Mouse (Mus musculus): Measurements from ENCODE around the gene 4930562C15Rik.

The 4930562C15Rik gene

DNA sequence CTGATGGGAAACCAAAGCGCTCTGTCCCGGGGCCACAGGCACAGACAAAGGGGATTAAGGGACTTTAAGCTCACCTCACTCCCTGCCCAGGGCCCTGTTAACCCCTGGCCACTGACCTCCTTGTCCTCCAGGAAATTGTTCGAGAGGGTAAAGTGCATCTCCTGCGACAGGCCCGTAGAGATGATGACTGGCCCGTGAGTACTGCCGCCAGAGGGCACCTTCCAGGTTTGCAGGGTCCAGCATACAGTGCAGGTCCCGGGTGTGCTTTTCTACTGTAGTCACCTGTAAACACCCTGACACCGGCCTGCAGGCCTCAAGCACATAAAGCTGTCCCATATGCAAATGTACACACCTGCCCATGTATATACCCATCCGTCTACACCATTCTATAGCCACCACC is 26.2 kb downstream of the 4930562C15Rik start:
- DNase-seq (ENCODE audit: low spot score) = no peak

DNA sequence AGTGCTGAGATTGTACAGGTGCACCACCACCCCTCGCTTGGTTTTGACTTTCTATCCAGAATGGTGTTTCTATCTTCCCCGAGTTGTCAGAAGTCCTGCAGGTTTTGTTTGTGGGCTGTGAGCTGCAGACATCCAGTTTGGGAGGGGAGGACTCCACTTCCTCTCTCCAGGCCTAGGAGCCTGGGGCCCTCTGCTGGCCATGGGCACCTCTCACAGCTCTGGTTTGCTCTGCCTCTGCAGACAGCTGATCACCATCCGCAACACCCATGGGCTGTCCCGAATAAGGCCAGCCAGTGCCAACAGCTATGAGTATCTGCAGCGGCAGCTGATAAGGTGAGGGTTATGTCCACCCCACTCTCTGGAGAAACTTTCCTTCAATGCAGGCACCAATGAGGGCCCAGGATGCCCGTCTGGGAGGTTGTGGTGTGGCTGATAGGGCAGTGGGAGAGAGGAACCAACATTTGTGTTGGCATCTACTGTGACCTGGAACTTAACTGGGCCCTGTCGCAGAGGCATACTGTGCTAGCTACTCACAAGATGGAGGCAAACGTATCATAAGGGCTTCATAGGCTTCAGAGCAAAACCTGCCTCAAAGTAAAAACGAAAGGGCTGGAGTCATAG is 27.8 kb downstream of the 4930562C15Rik start:
- DNase-seq (ENCODE audit: low spot score) = peak; percentile 87

DNA sequence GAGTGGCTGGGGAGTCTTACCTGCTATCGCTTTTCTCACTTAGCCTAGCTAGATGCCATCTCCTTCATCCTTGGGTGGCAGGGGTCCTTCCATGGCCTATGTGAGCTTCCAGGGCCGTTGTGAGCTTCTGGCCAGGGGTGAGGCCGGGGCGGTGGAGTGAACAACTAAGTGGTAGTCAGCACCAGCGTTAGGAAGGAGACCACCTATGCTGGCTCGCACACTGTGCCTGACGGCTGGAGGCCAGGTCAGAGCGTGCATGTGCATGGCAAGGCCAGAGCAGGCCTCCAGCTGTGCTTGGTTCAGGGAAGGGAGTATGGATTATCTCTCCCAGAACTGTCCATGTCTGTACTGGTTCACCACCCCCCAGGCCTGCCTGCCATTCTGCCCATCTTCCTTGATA is 28.5 kb downstream of the 4930562C15Rik start:
- DNase-seq (ENCODE audit: low spot score) = no peak

DNA sequence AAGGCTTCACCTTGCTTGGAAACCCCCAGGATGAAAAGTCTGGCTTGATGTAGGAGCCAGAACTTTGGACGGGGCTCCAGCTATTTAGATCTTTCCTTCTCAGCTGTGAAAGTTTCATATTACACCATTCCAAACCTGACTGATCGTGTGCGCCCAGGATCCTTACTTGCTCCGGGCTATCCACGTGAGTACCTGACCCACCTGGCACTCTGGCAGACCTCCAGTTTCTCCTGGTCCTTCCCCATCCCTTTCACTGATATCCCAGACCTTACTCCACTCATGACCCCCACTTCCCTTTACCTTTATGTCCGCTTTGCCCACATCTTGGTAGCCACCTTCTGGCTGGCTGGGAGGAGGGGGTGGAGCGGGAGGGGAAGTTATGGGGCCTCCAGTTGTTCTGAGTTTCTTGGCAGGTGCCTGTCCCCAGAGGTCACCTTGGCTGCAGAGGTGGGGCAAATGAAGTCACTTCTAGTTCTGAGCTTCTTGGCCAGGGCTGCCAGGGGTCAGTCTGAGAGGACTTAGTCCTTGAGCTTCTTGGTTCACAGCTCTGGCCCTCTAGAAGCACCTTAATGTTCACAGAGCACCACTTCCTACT is 31.0 kb downstream of the 4930562C15Rik start:
- no peak for DNase-seq (ENCODE audit: low spot score)

DNA sequence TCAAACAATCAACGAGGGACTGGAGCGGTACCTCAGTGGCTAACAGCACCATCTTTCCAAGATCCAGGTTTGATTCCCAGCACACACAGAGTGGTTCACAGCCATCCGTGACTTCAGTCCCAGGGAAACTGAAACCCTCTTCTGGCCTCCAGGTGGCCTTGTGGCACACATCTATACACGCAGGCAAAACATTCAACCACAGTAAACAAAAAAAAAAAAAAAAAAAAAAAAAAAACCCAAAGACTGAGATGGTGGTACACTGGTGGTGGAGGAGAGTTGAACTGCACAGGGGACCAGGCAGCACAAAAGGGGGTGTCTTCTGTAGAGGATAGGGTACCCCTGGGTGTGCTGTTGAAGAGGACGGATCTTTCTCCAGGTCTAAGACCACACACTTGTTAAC is 35.3 kb downstream of the 4930562C15Rik start:
- no peak for DNase-seq (ENCODE audit: low spot score)

DNA sequence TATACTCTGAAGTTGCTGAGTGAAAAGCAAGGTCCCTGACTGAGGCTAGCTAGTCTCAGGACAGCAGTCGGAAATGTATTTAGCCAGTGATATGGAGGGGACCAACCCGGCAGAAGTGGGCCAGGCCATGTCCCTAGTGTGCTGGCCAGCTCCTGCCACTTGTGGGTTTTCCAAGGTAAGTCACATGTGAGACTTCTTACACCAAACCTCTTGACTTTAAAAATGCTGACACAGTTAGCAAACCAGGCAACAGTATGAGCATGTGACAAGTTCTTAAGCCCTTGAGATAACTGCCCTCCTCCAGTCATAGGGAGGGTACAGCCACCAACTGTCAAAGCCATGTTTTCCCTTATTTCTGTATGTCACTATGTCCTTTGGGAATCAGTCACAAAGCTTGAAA is 36.7 kb downstream of the 4930562C15Rik start:
- DNase-seq (ENCODE audit: low spot score) = peak; percentile 84

DNA sequence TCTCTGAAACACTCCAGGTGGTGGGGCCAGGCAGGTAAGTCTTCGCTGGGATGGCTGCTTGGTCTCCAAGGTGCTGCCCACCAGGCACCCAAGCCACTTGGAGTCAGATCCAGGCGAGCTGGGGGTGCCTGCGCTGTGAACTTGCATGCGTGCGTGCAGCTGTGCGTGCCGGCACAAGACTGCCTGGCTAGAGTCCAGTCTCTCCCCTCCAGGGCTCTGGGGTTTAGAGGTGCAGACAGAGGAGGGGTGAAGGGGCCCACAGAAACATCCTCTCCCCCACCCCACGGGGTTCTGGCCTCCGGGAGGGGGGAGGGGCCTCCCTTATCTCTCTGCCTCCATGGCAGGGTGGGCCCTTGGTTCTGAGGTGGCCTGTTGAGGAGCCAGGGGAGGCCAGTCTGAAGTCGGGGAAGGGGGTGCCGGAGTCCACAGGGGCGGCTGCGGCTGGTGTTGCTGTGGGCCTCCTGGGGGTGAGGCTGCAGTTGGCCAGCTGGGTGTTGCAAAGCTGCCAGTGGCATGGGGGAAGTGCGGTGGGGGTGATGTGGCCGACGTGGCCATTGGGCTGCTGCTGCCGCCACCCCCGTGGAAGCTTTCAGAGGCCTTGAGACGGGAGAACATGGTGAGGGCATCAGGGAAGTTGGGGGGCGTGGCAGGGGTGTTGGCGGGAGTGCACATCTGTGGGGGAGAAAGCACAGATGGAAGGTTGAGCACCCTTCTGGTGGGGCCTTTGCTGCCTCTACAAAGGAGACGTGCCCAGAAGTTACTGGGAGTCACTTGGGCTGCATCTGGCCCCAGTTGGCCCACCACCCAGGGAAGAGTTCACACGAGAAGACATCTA is 40.2 kb downstream of the 4930562C15Rik start:
- no peak for DNase-seq (ENCODE audit: low spot score)

DNA sequence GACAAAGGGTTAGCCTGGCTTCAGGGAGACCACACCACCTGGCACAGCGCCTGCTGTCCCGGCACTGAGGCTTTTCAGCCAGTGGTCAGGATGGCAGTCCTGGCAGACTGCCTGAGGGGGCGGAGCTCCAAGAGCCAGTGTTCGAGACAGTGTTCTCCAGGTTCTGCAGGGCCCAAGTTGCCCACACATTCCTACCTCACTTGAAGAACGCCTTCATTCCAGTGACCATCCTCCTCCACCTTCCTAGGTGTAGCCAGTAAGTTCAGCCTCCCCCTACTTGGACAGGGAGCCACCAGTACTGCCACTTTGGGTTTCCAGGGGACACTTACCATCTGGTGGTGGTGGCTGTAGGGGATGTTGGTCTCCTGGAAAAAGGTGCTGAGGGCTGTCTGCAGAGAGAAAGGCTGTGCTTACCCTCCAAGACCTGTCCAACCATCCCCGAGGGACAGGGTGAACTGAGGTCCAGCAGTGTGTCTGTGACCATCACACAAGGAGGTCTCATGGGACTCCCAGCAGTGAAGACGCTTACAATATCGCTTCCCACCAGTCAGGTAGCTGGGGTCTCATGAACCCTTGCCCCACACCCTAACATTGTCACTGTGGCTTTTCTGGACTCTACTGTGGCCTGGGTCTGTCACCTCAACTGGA is 40.9 kb downstream of the 4930562C15Rik start:
- DNase-seq (ENCODE audit: low spot score) = peak; percentile 60

DNA sequence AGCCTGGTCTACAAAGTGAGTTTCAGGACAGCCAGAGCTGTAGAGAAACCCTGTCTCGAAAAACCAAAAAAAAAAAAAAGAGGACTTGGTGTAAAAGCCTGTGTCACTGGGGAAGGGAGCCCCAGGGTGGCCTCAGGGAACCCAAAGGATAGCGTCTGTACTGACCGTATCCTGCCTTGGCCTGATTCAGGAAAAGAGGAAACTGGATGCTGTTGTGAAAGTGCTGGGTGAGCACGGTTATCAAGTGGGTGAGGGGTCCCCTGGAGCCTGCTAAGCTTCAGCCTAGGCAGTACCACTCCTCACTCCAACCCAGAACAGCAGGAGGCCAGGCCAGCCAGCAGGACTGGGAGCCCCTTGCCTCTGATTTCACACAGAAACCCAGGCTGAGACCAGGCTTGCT is 42.0 kb downstream of the 4930562C15Rik start:
- DNase-seq (ENCODE audit: low spot score) = no peak

DNA sequence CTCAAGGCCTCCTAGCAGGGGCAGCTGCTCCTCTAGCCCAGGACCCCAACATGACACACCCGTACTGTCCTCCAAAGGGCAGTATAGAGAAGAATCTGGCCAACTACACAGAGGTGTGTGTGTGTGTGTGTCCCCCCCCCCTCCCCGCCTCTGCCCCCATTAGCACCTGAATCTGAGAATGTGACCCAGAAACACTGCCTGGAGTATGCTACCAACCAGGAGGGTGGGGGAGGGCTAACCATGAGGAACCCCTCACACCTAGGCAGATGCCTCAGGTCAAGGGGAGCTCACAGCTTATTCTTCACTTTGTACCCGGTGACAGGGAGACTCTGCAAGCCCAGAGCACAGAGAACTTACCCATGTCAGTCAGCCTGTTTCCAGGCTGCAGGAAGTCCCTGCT is 42.5 kb downstream of the 4930562C15Rik start:
- no peak for DNase-seq (ENCODE audit: low spot score)

DNA sequence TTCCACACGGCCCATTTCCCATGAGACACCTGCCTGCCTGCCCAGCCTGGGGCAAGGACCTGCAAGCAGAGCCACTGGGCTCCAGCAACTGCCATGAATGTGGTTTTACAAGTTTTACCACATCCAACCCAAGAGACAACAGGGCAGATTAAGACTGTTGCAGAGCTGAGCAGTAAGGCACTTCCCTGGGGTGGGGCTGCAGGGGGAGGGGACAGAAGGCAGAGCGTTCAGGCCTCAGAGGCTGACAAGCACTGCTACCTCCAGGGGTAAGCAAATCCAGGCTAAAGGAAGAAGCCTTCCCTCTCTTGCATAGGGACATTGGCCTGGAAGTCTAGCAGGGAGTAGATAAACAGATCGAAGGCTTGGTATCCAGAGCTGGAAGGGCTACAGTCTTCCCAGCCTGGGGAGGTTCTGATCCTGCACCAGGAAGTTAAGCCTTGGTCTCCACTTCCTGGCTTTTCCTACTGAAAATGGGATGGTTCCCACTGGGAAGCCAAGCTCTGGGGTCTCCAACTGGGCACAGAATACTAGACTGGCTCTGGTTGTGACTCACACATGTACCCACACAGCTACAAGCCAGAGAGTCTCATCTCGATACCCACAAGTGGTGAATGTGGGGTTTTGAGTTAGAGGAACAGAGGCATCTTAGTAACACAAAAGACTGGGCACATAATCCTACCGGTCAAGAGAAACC is 43.1 kb downstream of the 4930562C15Rik start:
- DNase-seq (ENCODE audit: low spot score) = peak; percentile 67

DNA sequence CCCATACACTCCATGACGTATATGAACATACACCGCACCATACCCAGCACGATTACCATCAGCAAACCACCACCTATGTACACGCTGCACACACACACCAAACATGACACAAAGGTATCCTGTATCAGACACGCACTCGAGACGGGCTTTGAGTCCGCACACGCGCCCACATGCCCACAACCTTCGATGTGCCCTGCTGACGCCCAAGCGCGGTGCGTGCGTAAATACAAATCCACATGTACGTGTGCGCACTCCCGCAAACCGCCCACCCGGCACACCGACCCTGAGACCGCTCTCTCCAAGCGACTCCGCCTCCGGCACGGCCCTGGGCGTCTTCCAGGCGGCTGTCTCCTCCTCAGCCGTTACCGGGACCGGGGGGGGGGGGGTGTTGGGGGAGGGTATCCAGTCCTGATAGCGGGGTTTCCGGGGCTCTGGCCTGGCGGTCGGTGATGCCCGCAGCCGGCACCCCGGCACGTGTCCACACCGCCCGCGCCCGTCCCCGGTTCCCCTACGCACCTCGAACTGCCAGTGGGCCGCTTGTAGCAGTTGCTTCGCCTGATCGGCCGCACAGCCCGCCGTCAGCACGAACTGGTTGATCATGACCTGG is 44.0 kb downstream of the 4930562C15Rik start:
- DNase-seq (ENCODE audit: low spot score) = no peak

DNA sequence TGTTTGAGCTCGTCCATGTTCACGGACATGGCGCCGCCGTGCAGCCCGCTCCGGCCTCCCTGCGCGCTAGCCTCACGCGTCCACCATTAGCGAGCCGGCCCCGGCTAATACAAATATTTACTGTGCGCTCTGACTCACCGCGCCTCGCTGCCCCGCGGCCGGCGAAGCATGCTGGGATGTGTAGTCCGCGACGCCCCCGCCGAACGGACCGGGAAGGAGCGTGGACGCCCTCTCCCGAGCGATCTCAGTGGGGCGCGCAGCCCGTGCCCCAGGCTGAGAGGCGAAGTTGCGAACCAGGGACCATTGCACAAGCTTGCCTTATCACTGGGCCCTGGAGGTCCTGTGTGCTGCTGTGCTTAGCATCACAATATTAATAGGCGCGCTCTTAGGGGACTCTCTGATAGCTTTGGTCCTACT is 44.5 kb downstream of the 4930562C15Rik start:
- DNase-seq (ENCODE audit: low spot score) = peak; percentile 93

DNA sequence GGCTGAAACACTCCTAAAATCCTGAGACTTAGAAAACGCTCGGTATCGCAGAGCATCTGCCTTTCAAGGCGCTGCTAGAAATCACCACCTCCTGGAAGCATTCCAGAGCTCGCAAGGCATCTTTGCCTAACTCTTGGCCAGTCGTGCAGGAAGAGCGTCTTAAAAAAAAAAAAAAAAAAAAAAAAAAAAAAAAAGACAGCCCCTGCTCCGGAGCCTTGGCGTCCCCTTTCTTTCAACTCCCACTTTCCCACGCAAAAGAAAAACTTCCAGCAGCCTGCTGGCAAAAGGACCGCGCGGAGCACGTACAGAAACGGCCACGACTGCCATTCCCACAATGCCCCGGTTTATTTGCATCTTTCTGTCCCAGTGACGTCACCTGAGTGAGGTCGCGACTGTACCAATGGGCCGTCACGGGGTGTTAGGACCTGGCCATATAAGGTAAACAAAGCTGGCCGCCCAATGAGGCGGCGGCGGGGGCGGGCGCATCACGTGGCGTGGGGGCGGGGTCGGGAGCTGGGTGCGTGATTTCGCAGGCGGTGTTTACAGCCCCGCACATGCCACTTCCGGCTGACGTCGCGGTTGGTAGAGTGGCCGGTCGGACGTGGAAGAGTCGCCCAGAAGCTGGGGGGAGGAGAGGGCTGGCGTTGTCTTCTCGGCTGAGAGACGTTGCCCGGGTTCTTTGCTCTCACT is 45.1 kb downstream of the 4930562C15Rik start, which contains the start of gene Ubald1:
TSS of gene Ubald1 (minus strand) at position 180 of the 690 bp plus-strand sequence.
- DNase-seq (ENCODE audit: low spot score) = peak; percentile 98

DNA sequence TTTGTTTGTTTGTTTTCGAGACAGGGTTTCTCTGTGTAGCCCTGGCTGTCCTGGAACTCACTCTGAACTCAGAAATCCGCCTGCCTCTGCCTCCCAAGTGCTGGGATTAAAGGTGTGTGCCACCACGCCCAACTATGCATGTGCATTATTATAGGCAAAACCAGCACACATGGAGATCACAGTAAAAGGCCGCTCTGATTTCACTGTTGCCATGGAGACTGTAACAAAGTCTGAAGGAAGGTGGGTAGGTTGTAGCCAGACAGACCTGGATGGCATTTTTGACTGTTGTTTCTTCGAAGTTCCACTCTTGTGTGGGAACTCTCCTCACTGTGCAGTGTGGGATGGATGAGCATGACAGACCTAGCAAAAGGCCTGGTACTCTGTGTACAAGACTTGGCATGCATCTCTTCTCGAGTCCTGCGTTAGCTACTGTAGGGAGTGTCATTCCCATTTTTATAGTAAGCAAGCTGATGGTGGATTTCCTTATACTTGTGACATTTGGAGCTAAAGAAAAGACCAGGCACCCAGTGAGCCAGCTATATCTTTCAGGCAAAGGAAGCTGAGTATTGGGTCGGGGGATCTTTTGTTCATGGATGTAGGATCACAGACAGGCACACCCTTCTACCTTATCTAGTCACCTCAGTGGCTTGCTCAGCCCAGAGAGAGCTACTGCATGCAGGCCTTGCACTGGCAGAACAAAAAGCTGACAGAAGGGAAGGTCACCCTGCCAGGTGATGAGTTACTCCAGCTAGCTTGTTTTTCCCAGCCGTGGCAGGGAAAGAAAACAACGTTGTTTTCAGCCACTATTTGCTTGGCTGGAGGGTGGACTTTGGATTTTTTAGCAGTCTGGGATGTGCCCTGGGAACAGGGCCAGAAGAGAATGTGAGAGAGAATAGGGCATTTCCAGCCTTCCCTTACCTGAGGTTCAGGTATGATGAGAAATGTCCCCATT is 46.5 kb downstream of the 4930562C15Rik start:
- no peak for DNase-seq (ENCODE audit: low spot score)

DNA sequence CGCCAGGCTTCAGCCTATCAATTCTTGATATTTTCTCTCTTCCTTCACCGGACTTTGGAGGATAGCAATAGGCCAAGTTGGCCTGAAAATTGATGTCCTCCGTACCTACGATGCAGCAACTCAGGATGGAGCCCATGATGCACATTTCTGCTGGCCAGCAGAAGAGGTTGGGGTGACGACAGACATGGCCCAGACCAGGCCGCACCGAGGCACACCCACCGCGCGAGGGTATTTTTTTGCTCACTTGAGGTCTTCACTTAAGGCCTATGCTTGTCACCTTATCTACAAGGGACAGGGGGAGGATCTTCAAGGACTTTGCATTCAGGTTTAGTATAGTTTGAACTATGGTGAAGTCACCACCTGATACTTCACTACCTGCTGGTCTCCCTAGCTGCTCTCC is 49.7 kb downstream of the 4930562C15Rik start:
- DNase-seq (ENCODE audit: low spot score) = no peak

DNA sequence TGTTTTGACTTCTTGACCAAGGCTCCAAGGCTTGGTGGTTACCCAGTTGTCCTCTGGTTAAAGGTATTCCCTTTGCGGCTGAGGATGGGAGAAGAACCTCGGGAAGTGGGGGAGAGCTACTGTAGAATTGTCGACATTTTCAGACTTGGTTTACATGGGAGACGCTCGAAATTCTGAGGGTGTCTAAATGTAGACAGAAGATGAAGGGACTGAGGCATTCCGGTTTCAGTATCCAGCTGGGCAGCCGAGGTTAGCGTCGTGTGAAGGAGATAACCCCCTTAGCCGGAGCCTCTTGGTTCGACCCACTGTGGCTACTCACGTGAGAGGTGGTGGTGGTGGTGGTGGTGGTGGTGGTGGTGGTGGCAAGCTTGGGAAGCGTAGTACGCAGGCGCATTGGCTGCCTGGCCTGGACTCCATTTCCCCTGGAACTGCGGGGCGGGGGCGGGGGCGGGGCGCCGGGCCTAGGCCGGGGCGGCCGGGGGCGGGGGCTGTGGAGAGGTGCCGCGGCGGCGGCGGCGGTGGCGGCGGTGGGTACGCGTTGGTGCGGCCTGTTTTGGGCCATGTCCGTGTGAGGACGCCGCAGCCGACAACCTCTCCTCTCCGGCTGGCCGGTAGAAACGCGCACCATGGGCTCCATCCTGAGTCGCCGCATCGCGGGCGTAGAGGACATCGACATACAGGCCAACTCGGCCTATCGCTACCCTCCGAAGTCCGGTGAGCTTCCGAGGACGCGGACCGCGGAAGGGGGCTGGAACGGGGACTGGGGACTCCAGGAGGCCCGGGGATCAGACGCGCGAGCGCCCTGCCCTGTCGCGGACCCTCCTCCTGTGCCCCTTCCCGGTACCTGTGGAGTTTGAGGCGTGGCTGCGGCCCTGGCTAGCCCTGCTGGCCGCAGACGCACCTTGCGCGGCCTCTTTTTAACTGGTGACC is 50.8 kb downstream of the 4930562C15Rik start, which contains the start of gene Mgrn1:
TSS of gene Mgrn1 (plus strand) at position 490 of the 930 bp plus-strand sequence.
- DNase-seq (ENCODE audit: low spot score) = peak; percentile 90

DNA sequence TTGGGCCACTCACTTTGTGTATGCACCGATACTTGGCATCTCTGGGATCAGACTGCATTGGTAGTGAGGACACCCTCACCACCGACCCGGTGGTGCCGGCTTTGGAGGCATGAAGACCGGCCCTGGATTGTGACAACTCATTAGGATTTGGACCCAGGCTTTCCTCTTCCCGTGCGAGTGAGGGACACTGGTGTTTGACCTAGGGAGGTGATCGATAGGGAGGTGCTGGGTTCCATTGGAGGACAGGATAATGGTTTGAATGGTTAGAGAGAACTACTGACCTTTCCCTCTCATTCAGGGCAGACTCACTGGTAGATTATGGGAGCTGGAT is 51.4 kb downstream of the 4930562C15Rik start:
- DNase-seq (ENCODE audit: low spot score) = no peak

All from lung, postnatal 25 days (tissue).